10 mouse cellular contexts compared by ENCODE assay signal in the genomic region with DNA sequence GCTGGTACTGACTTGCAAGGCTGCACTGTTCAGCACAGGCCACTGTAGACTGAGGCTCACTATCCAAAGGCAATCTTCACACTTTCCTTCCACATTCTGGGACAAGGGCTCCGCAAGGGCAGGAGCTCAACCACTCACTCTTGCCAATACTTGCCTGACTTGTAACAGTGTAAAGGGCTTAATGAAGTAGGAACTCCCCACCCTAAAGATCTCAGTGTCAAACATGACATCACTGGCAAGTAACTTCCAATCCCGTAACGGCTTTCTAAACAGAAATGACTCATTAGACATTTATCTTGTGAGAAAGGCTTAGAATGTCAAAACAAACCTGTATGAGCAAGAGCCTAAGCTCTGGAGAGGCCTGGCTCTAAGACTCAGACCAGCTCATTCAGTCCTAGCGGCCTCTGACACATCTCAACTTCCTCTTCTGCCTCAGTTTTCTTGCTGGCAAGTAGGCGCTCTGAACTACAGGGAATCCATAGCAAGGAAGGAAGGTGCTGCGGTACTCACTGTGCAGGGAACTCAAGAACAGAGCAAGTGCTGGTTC. TPM values are rescaled to one million over a fixed set of nuclear protein-coding genes. Genes with fewer than 3 reads are reported as not detected.
DNase-seq lines count a peak whose midpoint lies in the region; ATAC-seq and TF ChIP-seq lines count a peak whose summit lies in the region.
"Had no signal": no experiment of that assay in that cellular context is flagged by ENCODE, and none has a peak within 500 bp of the region (broad histone marks: within the 10 kb centered on the region; RNA-seq: fewer than 3 reads in every experiment).

No protein-coding gene starts in this region.

- H3K4me1 ChIP-seq in heart, embryonic 10.5 days: peaks cover 50% of the 10 kb centered on the region
- H3K4me1 ChIP-seq in CH12.LX (ENCODE audit: control insufficient read depth in 1 of 2, insufficient read depth in 2 of 2): peaks cover 3 to 21% of the 10 kb centered on the region in 2 experiments; a peak in 3 of 4 replicates
- H3K4me1 ChIP-seq in heart, embryonic 15.5 days (replicated peaks): peaks cover 56% of the 10 kb centered on the region
- H3K4me1 ChIP-seq in megakaryocyte, embryonic 14.5 days: peaks cover 98% of the 10 kb centered on the region

- H3K27ac ChIP-seq in heart, embryonic 10.5 days: peak overlapping the region; percentile 52; the same call in 1 of the 2 replicates
- no peak overlapping the region for H3K27ac ChIP-seq in CH12.LX (ENCODE audit: insufficient read depth, low read depth)
- peak overlapping the region; percentile 35 for H3K27ac ChIP-seq in heart, embryonic 15.5 days
- H3K27ac ChIP-seq: neural tube, embryonic 15.5 days had no signal

- peaks cover 38% of the 10 kb centered on the region for H3K36me3 ChIP-seq in heart, embryonic 10.5 days
- H3K36me3 ChIP-seq in CH12.LX (replicated peaks in 1 of 2; ENCODE audit: control insufficient read depth in 1 of 2, insufficient read depth in 1 of 2, low read length in 1 of 2): peaks cover 45 to 84% of the 10 kb centered on the region in 2 experiments
- H3K36me3 ChIP-seq in heart, embryonic 15.5 days: peaks cover 30% of the 10 kb centered on the region
- H3K36me3 ChIP-seq in megakaryocyte, embryonic 14.5 days (replicated peaks; ENCODE audit: low read length): peaks cover 80% of the 10 kb centered on the region

- no peak for TF ChIP-seq CTCF in CH12.LX (conservative IDR thresholded peaks at IDR 0.05 in 1 of 2, IDR thresholded peaks at IDR 0.05 in 1 of 2; ENCODE audit: low read depth in 2 of 2, low read length in 2 of 2)

- H3K4me2 ChIP-seq in CH12.LX (ENCODE audit: insufficient read depth, low read depth, poor library complexity, severe bottlenecking): no peak overlapping the region
- H3K4me2 ChIP-seq in heart, embryonic 15.5 days: peak overlapping the region; percentile 10
- H3K4me2 ChIP-seq: neural tube, embryonic 15.5 days had no signal

- no peak for TF ChIP-seq POLR2A in CH12.LX (IDR thresholded peaks at IDR 0.05; ENCODE audit: low read depth, low read length)

- no peak overlapping the region for H3K4me3 ChIP-seq in heart, embryonic 10.5 days
- H3K4me3 ChIP-seq in CH12.LX (replicated peaks in 1 of 3; ENCODE audit: low read depth in 2 of 3, low read length in 2 of 3, poor library complexity in 1 of 3): no peak overlapping the region
- no peak overlapping the region for H3K4me3 ChIP-seq in heart, embryonic 15.5 days
- peak overlapping the region; percentile 86 for H3K4me3 ChIP-seq in megakaryocyte, embryonic 14.5 days (replicated peaks)
- H3K4me3 ChIP-seq: neural tube, embryonic 15.5 days had no signal

- no peak for ATAC-seq in heart, embryonic 15.5 days (replicated peaks; ENCODE audit: insufficient number of reproducible peaks, insufficient read depth, low FRiP score, low read depth)

- TF ChIP-seq RAD21 in CH12.LX (IDR thresholded peaks at IDR 0.05; ENCODE audit: low read depth, low read length): no peak

- in situ Hi-C loops in CH12.LX (cut with MboI; ENCODE audit: low pct_ligation_motif_present, low pct_unique_long_range_greater_than_20kb, low sequenced_read_pairs): no loop called here

- dilution Hi-C loops in CH12.LX (cut with MboI; ENCODE audit: extremely low pct_ligation_motif_present, extremely low pct_unique_long_range_greater_than_20kb, low sequenced_read_pairs): no loop called here

- H3K27me3 ChIP-seq in heart, embryonic 10.5 days (ENCODE audit: insufficient read depth, poor library complexity, severe bottlenecking): no peaks in the 10 kb centered on the region
- H3K27me3 ChIP-seq in CH12.LX (replicated peaks): no peaks in the 10 kb centered on the region
- no peaks in the 10 kb centered on the region for H3K27me3 ChIP-seq in heart, embryonic 15.5 days
- no peaks in the 10 kb centered on the region for H3K27me3 ChIP-seq in megakaryocyte, embryonic 14.5 days (replicated peaks)
- H3K27me3 ChIP-seq: neural tube, embryonic 15.5 days had no signal

- H3K79me2 ChIP-seq in CH12.LX (replicated peaks; ENCODE audit: control insufficient read depth, extremely low read depth, insufficient read depth, poor library complexity, severe bottlenecking): peaks cover 68% of the 10 kb centered on the region

- H3K9me3 ChIP-seq in heart, embryonic 10.5 days: no peaks in the 10 kb centered on the region
- H3K9me3 ChIP-seq in CH12.LX (replicated peaks; ENCODE audit: low read length): no peaks in the 10 kb centered on the region
- H3K9me3 ChIP-seq in heart, embryonic 15.5 days (replicated peaks): no peaks in the 10 kb centered on the region
- no peaks in the 10 kb centered on the region for H3K9me3 ChIP-seq in megakaryocyte, embryonic 14.5 days
- H3K9me3 ChIP-seq: neural tube, embryonic 15.5 days had no signal

- TF ChIP-seq EP300 in CH12.LX (IDR thresholded peaks at IDR 0.05; ENCODE audit: low read length): no peak

- DNase-seq in heart, embryonic 10.5 days (ENCODE audit: low spot score): no peak
- DNase-seq in heart, adult 9 months (ENCODE audit: low spot score in 2 of 2): no peak
- DNase-seq in CH12.LX (ENCODE audit: extremely low read depth): peak; percentile 34
- no peak for DNase-seq in cerebellum, postnatal 25 days
- no peak for DNase-seq in cerebellum, postnatal 4 days (ENCODE audit: low spot score in 2 of 2)
- no peak for DNase-seq in cerebellum, postnatal 10 days
- DNase-seq: layer of hippocampus, postnatal 36 days had no signal

- WGBS in heart, embryonic 10.5 days: 67% methylated on average over 6 of the region's 6 CpGs
- 41% methylated on average over 6 of the region's 6 CpGs for whole genome bisulfite sequencing in heart, embryonic 15.5 days

- H3K9ac ChIP-seq in CH12.LX (ENCODE audit: insufficient read depth, low read depth): no peak overlapping the region
- H3K9ac ChIP-seq in heart, embryonic 15.5 days: no peak overlapping the region
- H3K9ac ChIP-seq: neural tube, embryonic 15.5 days had no signal

TF ChIP-seq in CH12.LX, 34 proteins besides CTCF, POLR2A, EP300 and RAD21:
- TF ChIP-seq UBTF (IDR thresholded peaks at IDR 0.05; ENCODE audit: low read depth, low read length): no peak
- no peak for TF ChIP-seq HCFC1 (IDR thresholded peaks at IDR 0.05; ENCODE audit: low read depth, low read length)
- no peak for TF ChIP-seq CHD1 (IDR thresholded peaks at IDR 0.05; ENCODE audit: low read depth, low read length)
- no peak for TF ChIP-seq MAZ (IDR thresholded peaks at IDR 0.05; ENCODE audit: low read depth, low read length)
- TF ChIP-seq KAT2A (IDR thresholded peaks at IDR 0.05; ENCODE audit: insufficient replicate concordance, low read length): no peak
- no peak for TF ChIP-seq E2F4 (IDR thresholded peaks at IDR 0.05; ENCODE audit: insufficient replicate concordance, low read depth, low read length)
- TF ChIP-seq BHLHE40 (IDR thresholded peaks at IDR 0.05; ENCODE audit: low read depth, low read length): no peak
- no peak for TF ChIP-seq POLR2AphosphoS2 (IDR thresholded peaks at IDR 0.05; ENCODE audit: low read depth, low read length)
TF ChIP-seq in CH12.LX: peak in this region for 0.

RNA-seq across cellular contexts. Expression of gene Rac1, which starts 9.7 kb away (rescaled TPM):
- polyA plus RNA-seq in heart, embryonic 10.5 days (2016; fragmentation: Nextera tagmentation; extraction: Ambion mirVana): 369 and 431 TPM in 2 replicates
- total RNA-seq in CH12.LX (2012; rRNA removed) (138 and 144 TPM in 2 replicates), CH12.LX (2014; rRNA removed) (199 and 201 TPM in 2 replicates)
- 222 and 256 TPM in 2 replicates for polyA plus RNA-seq in CH12.LX (2012; ENCODE audit: insufficient read length, low read depth)
- polyA plus RNA-seq in heart, embryonic 15.5 days (2015; fragmentation: Nextera tagmentation; extraction: Ambion mirVana): 322 and 367 TPM in 2 replicates
- 176 and 178 TPM in 2 replicates for polyA plus RNA-seq in megakaryocyte, embryonic 14.5 days (2012; ENCODE audit: insufficient read depth, low replicate concordance)

RNA-seq across cellular contexts. Expression of gene Daglb, which starts 53.7 kb away (rescaled TPM):
- polyA plus RNA-seq in heart, embryonic 10.5 days (2016; fragmentation: Nextera tagmentation; extraction: Ambion mirVana): 11.9 and 13.9 TPM in 2 replicates
- total RNA-seq in CH12.LX (2012; rRNA removed): 10.4 and 10.8 TPM in 2 replicates
- total RNA-seq in CH12.LX (2014; rRNA removed): 11.9 and 12.1 TPM in 2 replicates
- polyA plus RNA-seq in CH12.LX (2012; ENCODE audit: insufficient read length, low read depth): 10.8 and 11.4 TPM in 2 replicates
- polyA plus RNA-seq in heart, embryonic 15.5 days (2015; fragmentation: Nextera tagmentation; extraction: Ambion mirVana): 7.9 and 9.3 TPM in 2 replicates
- 5.3 and 8.6 TPM in 2 replicates for polyA plus RNA-seq in megakaryocyte, embryonic 14.5 days (2012; ENCODE audit: insufficient read depth, low replicate concordance)
